Mouse (Mus musculus) frontal cortex, postnatal 14 days (tissue): ENCODE measurements at regions not wholly inside any gene's neighbourhood (a gene's known extent, or its start where the extent isn't known, plus 50 kb on each side); places are given as distances from the start of the nearest gene placed in this dataset.

Experiments used
- DNase-seq, 2 experiments: peaks; one replicate each; pipeline ENCODE4 v3.0.0; 2022; ENCODE audit warnings: low spot score in 2 of 2

- DNase-seq: no peak
These were observed 264.6 kb upstream of the 1700056E22Rik start for GRCm38 (mm10) chr1:184298701-184299100.

DNA sequence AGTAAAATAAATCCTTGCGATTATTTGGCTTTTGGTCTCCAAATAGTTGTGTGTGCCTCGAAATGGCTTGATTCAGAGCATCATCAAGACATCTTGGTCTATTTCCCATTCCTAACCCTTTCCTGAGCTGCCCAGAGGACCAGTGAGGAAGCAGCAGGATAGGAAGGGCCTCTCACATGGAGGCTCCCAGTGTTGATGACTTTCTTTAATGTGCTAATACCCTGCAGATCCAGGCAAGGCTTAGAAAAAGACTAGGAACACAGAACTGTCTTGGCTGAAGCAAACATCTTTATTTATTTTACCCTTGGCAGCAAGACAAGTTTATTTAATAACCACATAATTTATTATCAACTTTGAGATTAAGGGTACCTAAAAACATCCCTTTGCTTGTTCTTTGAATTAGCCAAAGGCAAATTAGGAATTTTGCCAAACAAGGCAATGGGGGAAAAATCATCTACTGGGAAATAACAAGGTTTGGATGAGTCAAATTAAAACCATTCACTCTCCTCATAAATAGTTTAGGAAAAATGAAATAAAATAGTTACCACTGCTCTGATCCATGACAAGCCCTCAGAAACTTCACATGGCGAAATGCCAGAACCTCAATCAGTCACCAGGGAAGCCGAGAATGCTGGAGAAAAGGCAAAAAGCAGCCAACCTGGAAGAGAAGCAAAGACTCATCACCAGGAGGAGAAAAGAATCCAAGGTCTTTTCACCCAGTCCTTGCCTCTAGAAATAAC lies 263.1 kb upstream of the 1700056E22Rik start:
- DNase-seq: no peak

DNA sequence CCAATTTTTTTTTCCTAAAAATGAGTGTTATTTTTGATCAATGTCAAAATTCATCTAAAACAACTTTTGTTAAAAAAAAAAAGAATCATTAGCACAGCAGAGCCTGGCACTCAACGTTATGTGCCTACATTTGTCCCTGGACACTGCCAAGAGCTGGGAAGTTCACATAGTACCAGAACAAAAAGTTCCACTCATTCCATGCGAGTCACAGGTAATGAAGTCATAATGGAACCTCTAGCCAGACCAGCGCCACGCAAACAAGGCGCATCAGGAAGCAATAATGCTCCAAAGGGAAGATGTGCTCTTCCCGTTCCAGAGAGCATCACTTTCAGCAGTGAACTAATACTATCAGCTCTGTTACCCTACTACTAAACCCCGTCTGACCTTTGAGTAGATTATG lies 257.0 kb upstream of the 1700056E22Rik start:
- no peak for DNase-seq

GRCm38 (mm10) chr1:184289733-184290416 lies 255.8 kb upstream of the 1700056E22Rik start:
- DNase-seq: no peak

DNA sequence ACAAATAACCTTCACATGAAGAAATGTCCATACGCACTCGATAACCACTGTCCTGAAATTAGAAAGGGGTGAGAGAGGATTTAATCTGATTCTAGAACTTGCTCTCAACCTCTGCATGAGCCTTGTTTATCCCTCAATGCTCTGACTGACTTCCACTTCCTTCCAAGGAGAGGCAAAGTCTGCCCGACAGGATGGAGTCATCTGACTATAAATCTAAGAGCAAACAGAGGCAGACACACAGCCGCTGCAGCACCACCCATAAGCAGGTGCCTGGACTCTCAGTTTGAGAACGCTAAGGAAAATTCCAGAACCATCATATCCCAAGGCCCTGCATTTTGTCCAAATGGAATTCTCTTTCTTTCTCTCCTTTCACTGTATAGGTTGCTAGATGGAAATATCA lies 247.7 kb upstream of the 1700056E22Rik start:
- DNase-seq: no peak

- no peak for DNase-seq
These were observed 245.2 kb upstream of the 1700056E22Rik start for GRCm38 (mm10) chr1:184279263-184279662.

- no peak for DNase-seq
These were observed 242.9 kb upstream of the 1700056E22Rik start for GRCm38 (mm10) chr1:184277001-184277400.

DNA sequence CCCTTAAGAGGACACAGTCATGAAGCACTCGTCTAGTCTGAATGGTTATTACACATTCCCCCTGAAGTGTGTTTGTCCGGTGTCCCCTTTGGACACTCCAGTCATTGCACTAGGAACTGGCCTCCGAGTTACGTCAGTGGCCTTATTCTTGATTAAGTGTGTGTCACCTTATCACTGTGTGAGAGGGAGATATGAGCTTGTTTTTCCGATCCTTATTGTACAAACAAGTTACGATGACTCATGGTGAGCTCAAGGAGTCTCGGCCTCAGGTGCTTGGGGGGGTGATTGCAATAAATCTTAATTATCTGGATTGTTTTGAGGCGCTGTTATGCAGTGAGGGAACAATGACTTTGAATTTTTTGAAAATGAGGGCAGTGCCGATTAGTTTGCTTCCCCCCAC lies 241.8 kb upstream of the 1700056E22Rik start:
- no peak for DNase-seq

DNA sequence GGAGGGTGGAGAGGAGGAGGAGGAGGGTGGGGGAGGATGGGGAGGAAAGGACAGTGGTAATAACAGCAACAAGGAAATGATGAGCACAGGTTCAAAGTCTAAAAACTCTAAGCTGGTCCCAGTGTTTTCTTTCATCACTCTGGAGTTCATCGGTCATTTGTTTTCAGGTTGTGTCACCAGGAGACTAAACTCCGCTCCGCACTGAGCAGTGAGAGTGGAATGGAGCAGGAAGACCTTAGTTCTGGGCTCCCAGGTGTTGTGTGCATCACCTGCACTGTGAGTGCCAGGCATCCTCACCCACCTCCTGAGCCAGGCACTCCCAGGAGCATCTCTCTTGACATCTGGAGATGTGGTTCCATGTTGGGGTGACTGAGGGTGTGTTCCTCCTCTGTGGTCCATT lies 241.3 kb upstream of the 1700056E22Rik start:
- DNase-seq: no peak

- no peak for DNase-seq
These were observed 240.6 kb upstream of the 1700056E22Rik start for GRCm38 (mm10) chr1:184274704-184275103.

- no peak for DNase-seq
These were observed 239.6 kb upstream of the 1700056E22Rik start for GRCm38 (mm10) chr1:184273722-184274121.

DNA sequence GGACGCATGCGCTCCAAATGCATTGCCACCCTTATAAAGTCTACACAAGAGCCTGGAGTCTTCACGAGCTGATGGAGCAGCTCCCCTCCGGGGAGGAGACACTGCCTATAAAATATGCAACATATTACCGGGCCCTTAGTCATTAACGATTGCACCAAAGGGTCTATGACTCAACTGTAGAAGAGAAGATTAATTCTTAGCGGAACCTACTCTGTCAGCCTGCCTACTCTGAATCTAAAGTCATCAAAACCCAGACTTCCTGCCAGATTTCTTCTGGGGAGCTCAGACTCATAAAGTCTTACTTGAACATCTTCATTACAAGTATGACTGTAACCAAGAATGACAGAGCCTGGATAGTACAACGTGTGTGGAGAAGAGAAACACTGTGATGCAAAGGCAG lies 237.2 kb upstream of the 1700056E22Rik start:
- no peak for DNase-seq

DNA sequence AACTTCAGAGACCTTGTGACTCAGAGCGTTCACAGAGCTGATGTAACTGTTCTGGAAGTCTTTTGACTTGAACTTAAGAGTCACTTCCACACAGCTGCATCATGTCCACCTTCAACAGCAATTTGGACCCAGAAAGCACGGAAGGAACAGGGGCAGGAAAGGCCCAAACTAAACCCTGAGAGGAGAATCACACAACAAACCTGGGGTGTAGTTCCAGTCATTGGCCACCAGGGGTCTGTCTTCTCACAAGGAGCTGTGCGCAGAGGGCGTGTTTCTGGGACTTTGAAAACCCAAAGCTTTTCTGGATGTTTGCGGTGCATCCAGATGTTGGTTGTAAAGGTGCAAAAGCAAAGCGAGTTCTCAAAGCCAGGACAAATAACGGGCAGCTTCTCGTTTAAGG lies 231.9 kb upstream of the 1700056E22Rik start:
- DNase-seq: peak; percentile 9 to 61

DNA sequence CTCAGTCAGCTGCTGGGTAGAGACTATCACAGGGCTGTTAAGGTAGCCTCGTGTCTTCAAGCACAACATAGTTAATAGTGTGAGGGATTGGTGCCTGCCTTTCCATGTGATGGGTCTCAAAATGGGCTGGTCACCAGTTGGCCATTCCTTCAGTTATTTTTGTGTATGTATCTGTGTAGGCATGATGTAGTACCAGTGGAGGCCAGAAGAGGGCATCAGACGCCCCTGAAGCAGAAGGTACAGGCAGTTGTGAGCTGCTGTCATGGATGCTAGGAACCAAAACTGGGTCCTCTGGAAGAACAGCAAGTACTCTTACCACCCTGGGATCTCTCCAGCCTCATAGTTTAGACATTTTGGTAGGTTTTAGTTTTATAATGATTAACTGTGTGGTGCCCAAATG lies 228.9 kb upstream of the 1700056E22Rik start:
- no peak for DNase-seq

DNA sequence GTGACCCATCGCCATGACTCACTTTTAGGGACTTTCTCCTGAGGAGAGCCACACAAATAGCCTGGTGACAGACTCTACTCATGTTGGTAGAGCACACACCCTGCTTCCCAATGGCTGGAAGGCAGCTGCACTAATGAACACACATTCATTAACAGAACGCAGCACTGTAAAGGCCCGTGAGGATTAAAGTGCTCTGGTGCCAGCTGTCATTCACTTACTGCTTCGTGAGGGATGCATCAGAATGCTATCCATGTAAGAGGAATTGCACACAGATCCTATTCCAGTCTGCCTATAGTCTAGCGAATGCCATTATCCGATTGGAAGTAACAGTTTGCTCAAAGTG lies 227.3 kb upstream of the 1700056E22Rik start:
- no peak for DNase-seq

- DNase-seq: peak in 1 of 2 experiments; percentile 5
These were observed 226.8 kb upstream of the 1700056E22Rik start for GRCm38 (mm10) chr1:184260722-184261384.

DNA sequence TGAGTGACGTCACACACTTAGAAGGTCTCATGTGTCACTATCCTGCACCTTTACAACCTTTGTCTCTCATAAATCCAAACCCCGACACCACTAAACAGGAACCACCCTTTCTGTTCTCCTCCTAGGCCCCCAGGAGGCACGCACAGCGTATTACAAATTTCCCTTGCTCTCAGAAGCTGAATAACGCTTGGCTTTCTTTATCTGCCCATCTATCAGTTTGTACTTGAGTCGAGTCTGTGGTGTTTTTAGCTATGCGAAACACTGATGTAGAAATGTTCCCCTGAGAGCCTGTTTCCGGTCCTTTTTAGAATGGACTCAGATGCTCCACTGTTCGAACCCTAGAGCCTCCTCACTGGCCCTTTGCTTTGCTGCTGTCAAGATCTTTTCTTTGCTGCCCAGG lies 225.8 kb upstream of the 1700056E22Rik start:
- DNase-seq: no peak

GRCm38 (mm10) chr1:184257356-184257755 lies 223.3 kb upstream of the 1700056E22Rik start:
- no peak for DNase-seq

GRCm38 (mm10) chr1:184254951-184255350 lies 220.8 kb upstream of the 1700056E22Rik start:
- no peak for DNase-seq

GRCm38 (mm10) chr1:184244730-184245488 lies 210.8 kb upstream of the 1700056E22Rik start:
- no peak for DNase-seq

DNA sequence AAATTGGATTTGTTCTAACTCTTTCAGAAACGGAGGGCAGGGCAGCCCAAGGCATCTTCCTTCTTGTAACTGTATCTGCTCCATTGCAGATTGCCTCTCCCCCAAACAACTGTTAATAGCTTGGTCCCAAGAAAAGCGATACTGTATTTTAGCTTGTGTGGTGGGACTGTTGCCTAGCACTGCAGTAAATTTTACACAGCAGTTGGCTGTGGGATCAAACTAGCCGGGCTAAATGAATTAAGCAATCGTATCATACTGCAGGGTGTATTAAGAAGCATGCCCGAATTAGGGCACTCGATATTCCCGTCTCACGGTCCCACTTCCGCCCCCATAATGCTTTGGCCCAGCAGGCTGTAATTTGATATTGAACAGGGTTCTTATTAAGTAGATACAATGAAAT lies 210.2 kb upstream of the 1700056E22Rik start:
- no peak for DNase-seq

DNA sequence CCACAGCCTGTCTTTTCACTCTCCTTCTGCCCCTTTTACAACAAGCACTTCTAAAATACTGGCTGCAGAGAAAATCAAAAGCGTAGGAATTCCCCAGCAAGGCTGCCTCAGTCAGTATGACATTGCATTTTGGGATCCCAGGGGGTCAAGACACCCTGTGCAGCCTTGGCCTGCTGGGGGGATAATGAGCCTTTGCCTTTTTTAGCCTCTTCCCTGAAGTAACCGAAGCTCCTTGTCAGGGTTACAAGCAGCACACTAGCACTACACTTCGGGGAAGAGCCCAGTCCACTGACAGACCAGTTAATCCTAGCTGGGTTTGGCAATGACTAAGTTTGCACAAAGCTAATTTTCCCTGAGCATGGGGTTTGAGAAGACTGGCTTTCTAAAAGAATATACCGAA lies 207.7 kb upstream of the 1700056E22Rik start:
- no peak for DNase-seq
